Mouse (Mus musculus) forebrain, embryonic 11.5 days (tissue): ENCODE data around the gene Cpsf3. TPM values are rescaled to one million over a fixed set of nuclear protein-coding genes. Genes with fewer than 3 reads are reported as not detected.

Experiments used
- ATAC-seq: fragments of 200-750 bp; cut with Nextera tagmentation; replicated peaks from 2 replicates; pipeline ENCODE4 v1.8.0; 2017; ENCODE audit warnings: moderate TSS enrichment; ENCODE audit not compliant: low FRiP score
- DNase-seq: peaks from one replicate; pipeline ENCODE4 v3.0.0-alpha.2; 2017; ENCODE audit warnings: low spot score
- H3K27ac ChIP-seq: fragments of 300-500 bp; sonication (generic); 2 replicates; pipeline ENCODE4 v1.5.1; 2014; ENCODE audit warnings: low read depth, low read length
- H3K27me3 ChIP-seq: fragments of 300-500 bp; sonication (generic); 2 replicates; pipeline ENCODE4 v1.6.1; 2014; ENCODE audit warnings: mild to moderate bottlenecking, low read length, mixed read lengths; ENCODE audit not compliant: control insufficient read depth, insufficient read depth
- H3K36me3 ChIP-seq: fragments of 300-500 bp; sonication (generic); 2 replicates; pipeline ENCODE4 v1.6.1; 2014; ENCODE audit warnings: mild to moderate bottlenecking, low read length, moderate library complexity, mixed read lengths; ENCODE audit not compliant: control insufficient read depth, insufficient read depth
- H3K4me1 ChIP-seq: fragments of 300-500 bp; sonication (generic); replicated peaks from 2 replicates; pipeline ENCODE4 v1.6.1; 2014; ENCODE audit warnings: low read length, mixed read lengths; ENCODE audit not compliant: control insufficient read depth, insufficient read depth
- H3K4me2 ChIP-seq: fragments of 300-500 bp; sonication (generic); 2 replicates; pipeline ENCODE4 v1.6.1; 2014; ENCODE audit warnings: low read depth, mild to moderate bottlenecking, low read length, moderate library complexity, mixed read lengths; ENCODE audit not compliant: severe bottlenecking
- H3K4me3 ChIP-seq: fragments of 300-500 bp; sonication (generic); 2 replicates; pipeline ENCODE4 v1.5.1; 2014; ENCODE audit warnings: low read depth, low read length
- H3K9ac ChIP-seq: fragments of 300-500 bp; sonication (generic); 2 replicates; pipeline ENCODE4 v1.6.1; 2014; ENCODE audit warnings: low read length
- H3K9me3 ChIP-seq: fragments of 300-500 bp; sonication (generic); 2 replicates; pipeline ENCODE4 v1.6.1; 2016; ENCODE audit warnings: low read length, mixed read lengths; ENCODE audit not compliant: control insufficient read depth
- WGBS: fragments of 180-500 bp; shearing (Covaris S2); extraction: QIAGEN DNeasy Blood & Tissue Kit; methylation state at CpG from one replicate; pipeline ENCODE4 v1.1.7; 2014; 5-methylcytosine and 5-hydroxymethylcytosine counted together
- polyA plus RNA-seq: library from polyadenylated mRNA; unstranded; fragments of >200 nt; fragmentation: Nextera tagmentation; extraction: Ambion mirVana; gene quantifications from 2 replicates; pipeline ENCODE4 v1.2.1, GENCODE M21; 2014

The Cpsf3 gene
- polyA plus RNA-seq, 1 experiment from 2014 or later: 130 TPM

GRCm38 (mm10) chr12:21264970-21265369, 20.2 kb upstream of the Cpsf3 start:
- DNase-seq (no peak), ATAC-seq (no peak)
- no peaks in the 10 kb centered on the region for H3K27me3 ChIP-seq
- H3K4me1 ChIP-seq: no peaks in the 10 kb centered on the region
- no peak overlapping the region for H3K27ac ChIP-seq
- 92% methylated on average over 3 of the region's 3 CpGs for WGBS
- H3K4me3 ChIP-seq: no peak overlapping the region
- no peak overlapping the region for H3K9ac ChIP-seq
- no peaks in the 10 kb centered on the region for H3K9me3 ChIP-seq
- H3K4me2 ChIP-seq: no peak overlapping the region
- H3K36me3 ChIP-seq: no peaks in the 10 kb centered on the region; the same call in 1 of the 2 replicates

- Histone ChIP-seq H3K9ac (no peak overlapping the region), H3K27me3 (no peaks in the 10 kb centered on the region), H3K9me3 (no peaks in the 10 kb centered on the region), H3K27ac (no peak overlapping the region), H3K36me3 (no peaks in the 10 kb centered on the region; the same call in 1 of the 2 replicates), H3K4me1 (no peaks in the 10 kb centered on the region), H3K4me2 (no peak overlapping the region), H3K4me3 (no peak overlapping the region)
- WGBS: 89% methylated on average over 4 of the region's 4 CpGs
- ATAC-seq: no peak
- no peak for DNase-seq
Measured at GRCm38 (mm10) chr12:21265501-21265900, 19.7 kb upstream of the Cpsf3 start.

- no peak overlapping the region for H3K9ac ChIP-seq
- ATAC-seq (peak; percentile 71), DNase-seq (peak; percentile 73)
- H3K36me3 ChIP-seq: no peaks in the 10 kb centered on the region; the same call in 1 of the 2 replicates
- H3K4me2 ChIP-seq: no peak overlapping the region
- H3K4me3 ChIP-seq: no peak overlapping the region
- no peaks in the 10 kb centered on the region for H3K27me3 ChIP-seq
- H3K4me1 ChIP-seq: no peaks in the 10 kb centered on the region
- H3K9me3 ChIP-seq: no peaks in the 10 kb centered on the region
- H3K27ac ChIP-seq: no peak overlapping the region
- WGBS: 83% methylated on average over 14 of the region's 14 CpGs
Measured at GRCm38 (mm10) chr12:21265946-21266783, 19.0 kb upstream of the Cpsf3 start.

- peak; percentile 28; the same call in 1 of the 2 replicates for ATAC-seq
- 77% methylated on average over 2 of the region's 2 CpGs for WGBS
- H3K36me3 ChIP-seq: no peaks in the 10 kb centered on the region; the same call in 1 of the 2 replicates
Measured at GRCm38 (mm10) chr12:21266784-21267098, 18.4 kb upstream of the Cpsf3 start.

GRCm38 (mm10) chr12:21268083-21268616, 17.0 kb upstream of the Cpsf3 start:
- Histone ChIP-seq H3K36me3 (no peaks in the 10 kb centered on the region; the same call in 1 of the 2 replicates), H3K27ac (no peak overlapping the region), H3K4me1 (no peaks in the 10 kb centered on the region), H3K4me3 (no peak overlapping the region), H3K9me3 (no peaks in the 10 kb centered on the region), H3K27me3 (no peaks in the 10 kb centered on the region), H3K9ac (no peak overlapping the region), H3K4me2 (no peak overlapping the region)
- DNase-seq: no peak
- ATAC-seq: no peak
- 97% methylated on average over 8 of the region's 8 CpGs for WGBS

More at GRCm38 (mm10) chr12:21266784-21267098, 18.4 kb upstream of the Cpsf3 start:
- Histone ChIP-seq H3K27me3 (no peaks in the 10 kb centered on the region), H3K27ac (no peak overlapping the region), H3K9ac (no peak overlapping the region), H3K4me2 (no peak overlapping the region), H3K4me3 (no peak overlapping the region), H3K9me3 (no peaks in the 10 kb centered on the region), H3K4me1 (no peaks in the 10 kb centered on the region)
- no peak for DNase-seq

GRCm38 (mm10) chr12:21274446-21274845, 10.7 kb upstream of the Cpsf3 start:
- WGBS: 88% methylated on average over 7 of the region's 7 CpGs
- H3K4me3 ChIP-seq: no peak overlapping the region
- DNase-seq (no peak), ATAC-seq (no peak)
- no peak overlapping the region for H3K27ac ChIP-seq
- no peaks in the 10 kb centered on the region for H3K9me3 ChIP-seq
- no peaks in the 10 kb centered on the region for H3K27me3 ChIP-seq
- no peaks in the 10 kb centered on the region for H3K4me1 ChIP-seq
- H3K9ac ChIP-seq: no peak overlapping the region
- H3K4me2 ChIP-seq: no peak overlapping the region
- no peaks in the 10 kb centered on the region; the same call in 1 of the 2 replicates for H3K36me3 ChIP-seq

GRCm38 (mm10) chr12:21277352-21277864, 7.8 kb upstream of the Cpsf3 start:
- Histone ChIP-seq H3K9ac (no peak overlapping the region), H3K9me3 (no peaks in the 10 kb centered on the region), H3K4me2 (no peak overlapping the region), H3K4me1 (no peaks in the 10 kb centered on the region), H3K27ac (no peak overlapping the region), H3K27me3 (no peaks in the 10 kb centered on the region), H3K36me3 (no peaks in the 10 kb centered on the region), H3K4me3 (no peak overlapping the region)
- WGBS: 85% methylated on average over 1 of the region's 1 CpGs
- no peak for DNase-seq
- ATAC-seq: no peak

- Histone ChIP-seq H3K4me3 (peak overlapping the region; percentile 56), H3K36me3 (no peaks in the 10 kb centered on the region; the same call in 1 of the 2 replicates), H3K9me3 (no peaks in the 10 kb centered on the region), H3K27me3 (no peaks in the 10 kb centered on the region), H3K27ac (peak overlapping the region; percentile 41; the same call in 1 of the 2 replicates), H3K9ac (peak overlapping the region; percentile 85), H3K4me1 (peaks cover 6% of the 10 kb centered on the region), H3K4me2 (peak overlapping the region; percentile 67)
- ATAC-seq (no peak; the same call in none of the 2 replicates), DNase-seq (no peak)
- WGBS: under 1% methylated on average over 47 of the region's 47 CpGs
Measured at GRCm38 (mm10) chr12:21285508-21286242, 484 bp downstream of the Cpsf3 start.
